Mouse (Mus musculus) midbrain, embryonic 11.5 days (tissue): ENCODE measurements around the gene Flrt2. TPM values are rescaled to one million over a fixed set of nuclear protein-coding genes. Genes with fewer than 3 reads are reported as not detected.
"Not testable (repeated sequence)": the region's sequence is repeated elsewhere in the genome, so short reads cannot be mapped to it uniquely, and the experiment has no call there.

ENCODE experiments used
- ATAC-seq: fragments of 200-750 bp; cut with Nextera tagmentation; 2 replicates; pipeline ENCODE4 v1.8.0; 2017; ENCODE audit warnings: moderate TSS enrichment, moderate library complexity; ENCODE audit not compliant: low FRiP score
- DNase-seq: peaks from one replicate; pipeline ENCODE4 v3.0.0; 2015; ENCODE audit warnings: low spot score; ENCODE audit errors: missing footprints
- H3K27ac ChIP-seq: fragments of 300-500 bp; sonication (generic); 2 replicates; pipeline ENCODE4 v1.5.1; 2014; ENCODE audit warnings: low read depth, low read length
- H3K27me3 ChIP-seq: fragments of 300-500 bp; sonication (generic); 2 replicates; pipeline ENCODE4 v1.6.1; 2014; ENCODE audit warnings: mild to moderate bottlenecking, low read length, moderate library complexity, mixed read lengths; ENCODE audit not compliant: control insufficient read depth, insufficient read depth
- H3K36me3 ChIP-seq: fragments of 300-500 bp; sonication (generic); 2 replicates; pipeline ENCODE4 v1.6.1; 2014; ENCODE audit warnings: mild to moderate bottlenecking, low read length, moderate library complexity, mixed read lengths; ENCODE audit not compliant: control insufficient read depth, insufficient read depth
- H3K4me1 ChIP-seq: fragments of 300-500 bp; sonication (generic); 2 replicates; pipeline ENCODE4 v1.6.1; 2014; ENCODE audit warnings: low read length; ENCODE audit not compliant: control insufficient read depth, insufficient read depth
- H3K4me2 ChIP-seq: fragments of 300-500 bp; sonication (generic); 2 replicates; pipeline ENCODE4 v1.6.1; 2014; ENCODE audit warnings: mild to moderate bottlenecking, moderate library complexity
- H3K4me3 ChIP-seq: fragments of 300-500 bp; sonication (generic); 2 replicates; pipeline ENCODE4 v1.5.1; 2014; ENCODE audit warnings: low read depth, low read length
- H3K9ac ChIP-seq: fragments of 300-500 bp; sonication (generic); 2 replicates; pipeline ENCODE4 v1.6.1; 2014; ENCODE audit warnings: low read length
- H3K9me3 ChIP-seq: fragments of 300-500 bp; sonication (generic); 2 replicates; pipeline ENCODE4 v1.6.1; 2016; ENCODE audit warnings: low read length; ENCODE audit not compliant: control insufficient read depth
- WGBS: fragments of 180-500 bp; shearing (Covaris S2); extraction: QIAGEN DNeasy Blood & Tissue Kit; methylation state at CpG from one replicate; pipeline ENCODE4 v1.1.7; 2014; 5-methylcytosine and 5-hydroxymethylcytosine counted together
- polyA plus RNA-seq: library from polyadenylated mRNA; unstranded; fragments of >200 nt; fragmentation: Nextera tagmentation; extraction: Ambion mirVana; gene quantifications from 2 replicates; pipeline ENCODE4 v1.2.1, GENCODE M21; 2014

Gene Flrt2
- 27.0 and 27.3 TPM in 2 replicates for polyA plus RNA-seq

- H3K4me3 ChIP-seq = peak within 1 kb of the TSS; percentile 59
- DNase-seq (peak; percentile 96), ATAC-seq (no peak)
- H3K4me2 ChIP-seq = peak within 1 kb of the TSS; percentile 81
- no peak within 1 kb of the TSS for H3K27ac ChIP-seq
- H3K36me3 ChIP-seq = no peaks in the 10 kb centered on the region
- peaks cover 31% of the 10 kb centered on the region for H3K27me3 ChIP-seq
- peak within 1 kb of the TSS; percentile 24 for H3K9ac ChIP-seq
- no peaks in the 10 kb centered on the region for H3K9me3 ChIP-seq
- under 1% methylated on average over 32 of the region's 32 CpGs for WGBS
- H3K4me1 ChIP-seq = peaks cover 18% of the 10 kb centered on the region
Observed at GRCm38 (mm10) chr12:95691961-95692767, at the start of gene Flrt2. Gene Flrt2, plus strand, starts transcription at chr12:95692226.

- no peaks in the 10 kb centered on the region for H3K36me3 ChIP-seq
- H3K27ac ChIP-seq = no peak overlapping the region
- WGBS = 70% methylated on average over 3 of the region's 3 CpGs
- no peak overlapping the region for H3K4me3 ChIP-seq
- H3K4me1 ChIP-seq = no peaks in the 10 kb centered on the region
- H3K9me3 ChIP-seq = no peaks in the 10 kb centered on the region
- no peak overlapping the region for H3K4me2 ChIP-seq
- DNase-seq (no peak), ATAC-seq (no peak)
- H3K27me3 ChIP-seq = no peaks in the 10 kb centered on the region
- no peak overlapping the region for H3K9ac ChIP-seq
Observed at GRCm38 (mm10) chr12:95642226-95642625, 49.8 kb upstream of the Flrt2 start.

- not testable (repeated sequence) for H3K27me3 ChIP-seq, H3K36me3 ChIP-seq, H3K27ac ChIP-seq, H3K9ac ChIP-seq, ATAC-seq, H3K4me1 ChIP-seq, H3K4me2 ChIP-seq, H3K4me3 ChIP-seq, H3K9me3 ChIP-seq, DNase-seq
- 100% methylated on average over 1 of the region's 6 CpGs for WGBS
Observed at GRCm38 (mm10) chr12:95647179-95647578, 44.8 kb upstream of the Flrt2 start.

- Histone ChIP-seq H3K27ac (no peak overlapping the region), H3K27me3 (no peaks in the 10 kb centered on the region), H3K9me3 (no peaks in the 10 kb centered on the region), H3K36me3 (no peaks in the 10 kb centered on the region), H3K4me1 (no peaks in the 10 kb centered on the region), H3K9ac (no peak overlapping the region), H3K4me3 (no peak overlapping the region), H3K4me2 (no peak overlapping the region)
- 91% methylated on average over 4 of the region's 4 CpGs for WGBS
- peak; percentile 37 for DNase-seq
- ATAC-seq = no peak
Observed at GRCm38 (mm10) chr12:95652172-95653156, 39.6 kb upstream of the Flrt2 start.

- ATAC-seq (no peak), DNase-seq (no peak)
- Histone ChIP-seq H3K27ac (no peak overlapping the region), H3K9me3 (no peaks in the 10 kb centered on the region), H3K4me2 (no peak overlapping the region), H3K36me3 (no peaks in the 10 kb centered on the region), H3K4me1 (no peaks in the 10 kb centered on the region), H3K9ac (no peak overlapping the region), H3K4me3 (no peak overlapping the region), H3K27me3 (no peaks in the 10 kb centered on the region)
- WGBS = 90% methylated on average over 4 of the region's 4 CpGs
Observed at GRCm38 (mm10) chr12:95656594-95656993, 35.4 kb upstream of the Flrt2 start.

DNA sequence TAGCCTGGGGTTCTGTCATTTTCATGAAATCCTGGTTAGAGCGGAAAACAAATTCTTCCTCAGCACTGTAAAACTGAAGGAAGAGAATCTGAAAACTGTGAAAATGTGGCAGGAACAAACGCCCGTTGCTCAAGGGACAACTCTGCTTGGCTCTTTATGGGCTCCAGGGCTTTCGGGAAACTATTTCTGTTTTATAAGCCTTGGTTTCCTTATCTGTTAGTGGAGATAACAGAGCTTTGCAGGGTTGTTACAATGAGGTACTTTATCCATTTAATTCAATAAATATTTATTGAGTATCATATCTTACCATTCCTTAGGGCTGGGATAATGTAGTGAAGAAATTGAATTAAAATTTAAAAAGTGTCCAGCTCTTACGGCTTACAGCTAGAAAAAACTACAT lies 24.7 kb upstream of the Flrt2 start:
- Histone ChIP-seq H3K27ac (no peak overlapping the region), H3K4me2 (no peak overlapping the region), H3K9ac (no peak overlapping the region), H3K4me3 (no peak overlapping the region), H3K4me1 (no peaks in the 10 kb centered on the region), H3K9me3 (no peaks in the 10 kb centered on the region), H3K36me3 (no peaks in the 10 kb centered on the region), H3K27me3 (no peaks in the 10 kb centered on the region)
- DNase-seq (no peak), ATAC-seq (no peak)
- WGBS = 89% methylated on average over 5 of the region's 5 CpGs

DNA sequence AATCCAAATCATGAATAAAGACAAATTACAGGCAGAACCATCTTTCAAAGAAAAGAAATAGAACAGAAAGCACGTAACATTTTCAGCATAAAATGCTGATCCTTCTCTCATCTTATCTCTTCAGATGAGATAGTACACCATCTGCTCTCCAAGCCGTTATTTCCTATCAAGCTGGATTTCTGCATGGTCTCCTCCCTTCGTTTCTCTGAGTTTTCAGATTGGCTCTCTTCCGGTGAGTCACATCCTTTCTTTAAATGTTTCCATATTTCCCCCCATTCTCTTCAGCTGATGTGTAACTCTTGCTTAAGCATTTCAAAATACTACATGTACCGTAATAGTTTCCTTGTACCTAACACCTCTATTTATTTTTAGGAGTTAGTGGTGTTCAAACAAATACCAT lies 16.3 kb upstream of the Flrt2 start:
- Histone ChIP-seq H3K36me3 (no peaks in the 10 kb centered on the region), H3K4me2 (no peak overlapping the region), H3K9me3 (no peaks in the 10 kb centered on the region), H3K27ac (no peak overlapping the region), H3K9ac (no peak overlapping the region), H3K27me3 (no peaks in the 10 kb centered on the region), H3K4me1 (no peaks in the 10 kb centered on the region), H3K4me3 (no peak overlapping the region)
- no peak for DNase-seq
- 82% methylated on average over 5 of the region's 5 CpGs for WGBS
- no peak for ATAC-seq

DNA sequence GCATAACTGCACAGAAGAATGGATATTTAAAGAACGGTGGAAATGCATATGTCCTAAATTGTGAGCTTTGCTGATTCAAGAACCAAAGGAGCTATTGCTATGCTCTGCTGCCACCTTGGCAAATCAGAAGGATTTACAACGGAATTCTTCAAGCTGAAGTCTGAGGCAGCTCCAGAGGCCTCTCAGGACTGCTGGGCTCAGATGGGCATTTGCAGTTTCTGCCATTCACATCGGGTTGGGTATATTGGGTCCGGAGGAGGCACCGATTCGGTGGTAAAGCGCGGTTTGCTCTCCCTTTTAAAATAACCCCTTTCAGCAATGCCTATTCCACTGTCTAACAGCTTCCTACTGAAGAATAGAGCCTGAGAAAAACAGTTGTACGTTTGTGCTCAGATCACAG lies 1.2 kb upstream of the Flrt2 start:
- H3K27me3 ChIP-seq = peaks cover 31% of the 10 kb centered on the region
- H3K4me3 ChIP-seq = no peak overlapping the region
- 5% methylated on average over 9 of the region's 9 CpGs for WGBS
- no peaks in the 10 kb centered on the region for H3K36me3 ChIP-seq
- no peaks in the 10 kb centered on the region for H3K9me3 ChIP-seq
- DNase-seq (peak; percentile 91), ATAC-seq (no peak)
- no peak overlapping the region for H3K4me2 ChIP-seq
- H3K27ac ChIP-seq = no peak overlapping the region
- peaks cover 9% of the 10 kb centered on the region for H3K4me1 ChIP-seq
- no peak overlapping the region for H3K9ac ChIP-seq
